Mouse (Mus musculus): ENCODE data around the gene Birc2.

The Birc2 gene

GRCm38 (mm10) chr9:7846667-7847199 lies 9.9 kb upstream of the Birc2 start:
- DNase-seq (ENCODE audit: low spot score in 2 of 2) = no peak

- DNase-seq (ENCODE audit: low spot score in 2 of 2) = no peak
These were observed 8.5 kb upstream of the Birc2 start for GRCm38 (mm10) chr9:7845216-7845895.

DNA sequence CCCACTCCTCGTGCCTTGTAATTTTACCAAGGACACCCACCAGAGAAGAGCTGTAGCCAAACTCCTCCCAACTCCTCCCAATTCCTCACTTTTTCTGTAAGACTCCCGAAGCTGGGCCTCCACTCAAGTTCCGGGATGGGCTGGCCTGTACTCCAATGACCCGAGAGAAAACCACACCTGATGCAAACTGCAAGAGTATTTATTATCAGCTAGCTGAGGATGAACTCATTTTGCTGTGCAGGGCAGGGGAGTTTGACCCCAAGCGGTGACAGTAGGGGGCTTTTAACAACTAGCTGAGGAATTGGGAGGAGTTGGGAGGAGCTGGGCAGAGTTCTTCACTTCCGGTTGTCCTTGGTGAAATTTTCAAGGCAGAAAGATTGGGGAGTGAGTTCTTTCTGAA lies 4.4 kb upstream of the Birc2 start:
- no peak for DNase-seq (ENCODE audit: low spot score in 2 of 2)

GRCm38 (mm10) chr9:7837806-7838440 lies 1.1 kb upstream of the Birc2 start:
- no peak for DNase-seq (ENCODE audit: low spot score in 2 of 2)

DNA sequence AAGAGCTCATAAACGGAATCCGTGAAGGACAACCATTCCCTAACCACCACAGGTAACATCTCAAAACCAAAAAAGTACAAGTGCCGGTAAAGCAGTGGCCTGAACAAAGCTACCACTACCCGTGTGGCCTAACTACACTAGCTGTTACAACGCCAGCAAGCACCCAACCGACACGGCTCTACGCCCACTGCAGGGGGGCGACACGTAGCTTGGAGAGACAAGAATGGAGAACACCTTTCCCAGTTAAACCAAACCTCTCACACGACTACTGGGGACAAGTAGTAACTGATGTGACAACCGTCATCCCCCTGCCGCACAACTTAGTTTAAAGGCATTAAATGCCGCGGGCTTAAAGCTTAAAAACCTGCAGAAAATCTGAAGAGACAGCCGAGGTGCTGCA lies 533 bp downstream of the Birc2 start:
- peak; percentile 45 to 76 for DNase-seq (ENCODE audit: low spot score in 2 of 2)

DNA sequence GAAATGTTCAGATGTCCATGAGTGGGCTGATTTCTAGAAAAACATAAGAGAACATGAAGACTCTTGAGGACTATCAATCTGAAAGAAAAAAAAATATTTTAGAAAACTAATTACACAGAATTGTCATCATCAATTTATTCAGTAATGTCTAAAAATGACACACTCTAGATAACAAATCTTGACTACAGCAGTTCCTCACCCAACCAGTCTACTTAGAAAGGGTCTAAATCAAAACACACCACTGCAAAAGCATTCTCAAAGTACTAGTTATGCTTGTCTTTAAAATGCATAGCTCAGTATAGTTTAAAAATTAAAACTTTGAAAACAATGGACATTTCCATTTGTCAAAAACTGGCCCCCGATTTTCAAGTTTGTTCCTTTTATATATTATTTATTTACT lies 1.6 kb downstream of the Birc2 start:
- DNase-seq (ENCODE audit: low spot score in 2 of 2) = no peak

DNA sequence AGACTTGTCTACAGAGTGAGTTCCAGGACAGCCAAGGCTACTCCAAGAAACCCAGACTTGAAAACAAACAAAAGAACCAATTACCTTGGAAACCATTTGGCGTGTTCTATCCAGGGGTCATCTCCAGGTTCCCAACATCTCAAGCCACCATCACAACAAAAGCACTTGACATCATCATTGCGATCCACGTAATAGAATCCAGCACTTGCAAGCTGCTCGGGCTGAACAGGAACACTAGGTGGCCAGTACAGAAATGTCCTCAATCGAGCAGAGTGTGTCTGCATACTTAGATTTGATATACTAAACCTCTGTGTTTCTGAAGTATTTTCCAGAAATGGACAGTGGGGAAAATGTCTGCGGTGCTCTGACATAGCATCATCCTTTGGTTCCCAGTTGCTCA lies 3.4 kb downstream of the Birc2 start:
- DNase-seq (ENCODE audit: low spot score in 2 of 2) = no peak

DNA sequence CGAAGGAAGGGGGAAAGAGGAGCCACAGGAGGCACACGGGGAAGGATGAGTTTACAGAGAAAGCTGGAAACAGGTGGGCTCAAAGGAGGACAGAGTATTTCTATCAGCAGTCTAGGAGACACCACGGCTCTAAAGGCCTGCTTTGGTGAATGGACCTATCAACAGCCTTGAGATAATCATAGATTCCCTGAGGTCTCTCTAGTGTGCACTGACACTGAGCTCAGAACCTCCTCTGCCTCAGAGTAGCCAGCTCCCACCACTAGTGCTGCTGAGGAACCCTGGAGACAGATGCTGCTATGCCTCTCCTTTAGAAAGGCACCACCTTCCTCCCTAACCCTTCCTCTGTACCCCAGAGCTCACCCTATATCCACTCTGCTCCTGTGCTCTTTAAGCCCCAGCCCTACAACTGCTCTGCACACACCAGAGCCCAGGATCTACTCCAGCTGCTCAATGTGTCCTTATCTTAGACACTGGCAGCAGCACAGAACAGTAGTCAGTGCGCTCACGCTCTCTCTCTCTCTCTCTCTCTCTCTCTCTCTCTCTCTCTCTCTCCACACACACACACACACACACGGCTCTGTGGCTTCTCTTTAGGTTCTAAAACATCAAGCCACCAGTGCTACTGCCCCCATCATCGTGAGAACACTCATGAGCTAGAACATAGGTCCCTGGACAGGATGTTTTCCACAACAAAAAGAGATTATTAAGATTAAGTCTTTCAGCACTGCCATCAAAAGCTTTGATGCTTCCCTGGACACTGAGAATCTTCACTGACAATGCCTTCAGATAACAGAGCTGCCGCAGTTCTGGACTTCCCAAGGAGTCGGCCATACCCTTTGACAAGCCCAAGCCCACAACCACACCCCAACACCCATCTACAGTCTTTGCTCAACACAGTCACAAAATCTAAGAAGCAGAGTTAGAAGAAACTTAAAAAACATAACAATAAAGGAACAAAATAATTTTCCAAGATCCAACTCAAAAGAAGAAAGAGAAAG lies 7.0 kb downstream of the Birc2 start:
- no peak for DNase-seq (ENCODE audit: low spot score in 2 of 2)

DNA sequence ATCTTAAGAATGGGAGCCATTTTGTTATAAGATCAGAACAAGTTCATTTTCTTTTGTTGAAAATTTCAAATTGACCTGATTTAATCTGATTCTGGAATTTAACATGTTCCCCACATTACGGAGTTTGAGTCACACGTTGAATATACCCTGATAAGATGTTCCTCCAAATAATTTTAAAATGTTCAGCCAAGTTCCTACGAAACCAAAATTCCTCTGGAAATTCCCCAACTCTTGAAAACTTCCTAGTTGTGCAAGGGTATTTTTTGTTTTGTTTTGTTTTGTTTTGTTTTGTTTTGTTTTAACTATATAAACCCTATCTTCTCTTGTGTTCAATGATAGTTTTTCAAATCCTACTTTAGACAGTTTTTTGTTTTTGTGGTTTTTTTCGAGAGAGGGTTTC lies 8.2 kb downstream of the Birc2 start:
- DNase-seq (ENCODE audit: low spot score in 2 of 2) = no peak

GRCm38 (mm10) chr9:7824916-7825315 lies 11.9 kb downstream of the Birc2 start:
- no peak for DNase-seq (ENCODE audit: low spot score in 2 of 2)

DNA sequence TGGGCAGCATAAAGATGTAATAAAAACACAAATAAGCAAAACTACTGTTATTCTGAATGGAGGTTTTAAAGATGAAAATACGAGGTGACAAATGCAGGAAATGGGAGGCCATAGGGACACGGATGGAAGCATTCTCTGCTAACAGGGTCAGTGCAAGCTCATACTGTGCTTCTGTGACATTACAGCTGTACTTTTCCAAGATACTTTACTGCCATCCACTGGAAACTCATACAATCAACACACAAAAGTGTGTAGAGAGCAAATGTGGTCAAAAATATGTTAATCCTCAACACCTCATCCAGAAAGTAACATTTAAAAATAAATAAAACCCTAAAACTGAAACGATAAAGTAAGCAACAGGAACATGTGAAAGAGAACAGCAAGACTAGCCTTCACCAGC lies 14.1 kb downstream of the Birc2 start:
- DNase-seq (ENCODE audit: low spot score in 2 of 2) = no peak

- no peak for DNase-seq (ENCODE audit: low spot score in 2 of 2)
These were observed 31.8 kb downstream of the Birc2 start for GRCm38 (mm10) chr9:7805101-7805506.

GRCm38 (mm10) chr9:7798555-7798954 lies 38.3 kb downstream of the Birc2 start:
- DNase-seq (ENCODE audit: low spot score in 2 of 2) = no peak

DNA sequence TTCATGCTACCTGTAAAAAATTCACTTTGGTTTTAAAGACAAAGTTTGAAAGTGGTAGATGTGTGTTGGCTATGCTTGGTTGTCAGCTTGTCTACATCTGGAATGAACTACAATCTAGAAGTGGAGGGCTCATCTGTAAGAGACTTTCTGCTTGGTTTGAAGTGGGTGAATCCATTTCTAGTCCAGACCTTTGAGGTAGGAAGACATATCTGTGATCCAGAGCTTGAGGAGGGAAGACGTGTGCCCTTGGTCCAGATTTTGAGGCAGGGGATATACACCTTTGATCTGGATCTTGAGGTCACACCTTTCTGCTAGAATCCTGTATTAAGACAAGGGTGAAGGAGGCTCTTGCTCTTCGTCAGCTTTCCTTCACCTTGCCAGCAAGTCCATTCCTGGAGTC lies 39.3 kb downstream of the Birc2 start:
- DNase-seq (ENCODE audit: low spot score in 2 of 2) = no peak

DNA sequence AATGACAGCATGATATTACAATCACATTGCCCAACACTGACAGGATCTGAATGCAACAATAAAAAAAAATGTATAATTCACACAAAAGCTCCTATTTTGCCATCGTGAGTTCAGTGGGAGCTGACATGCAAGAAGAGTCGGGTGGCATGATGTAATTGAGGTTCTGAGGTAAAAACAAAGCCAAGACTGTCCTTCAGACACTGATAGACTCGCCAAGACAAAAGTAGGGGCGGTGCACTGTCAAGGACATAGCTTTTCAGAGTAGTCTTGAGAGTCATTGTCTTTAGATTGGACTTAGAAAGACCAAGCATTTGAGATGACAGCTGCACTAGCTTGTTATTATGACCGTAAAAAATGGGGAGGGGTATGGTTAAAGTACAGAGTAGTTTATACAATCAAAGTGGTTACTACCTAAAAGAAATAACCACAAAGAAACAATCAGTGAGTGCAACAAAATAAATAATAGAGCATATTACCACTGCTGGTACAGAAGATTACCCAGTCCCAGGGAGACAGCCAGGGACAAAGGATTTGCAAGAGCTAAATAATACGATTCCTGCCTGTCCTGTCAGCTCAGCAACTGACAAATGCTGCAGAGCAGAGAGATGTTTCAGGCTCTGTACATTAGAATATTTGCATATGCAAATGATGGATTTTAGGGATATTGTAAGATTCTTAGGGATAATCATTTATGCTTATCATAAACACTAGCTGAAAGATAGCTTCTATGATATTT lies 40.6 kb downstream of the Birc2 start:
- DNase-seq (ENCODE audit: low spot score in 2 of 2) = no peak

- DNase-seq (ENCODE audit: low spot score in 2 of 2) = no peak
These were observed 41.3 kb downstream of the Birc2 start for GRCm38 (mm10) chr9:7795581-7795980.

GRCm38 (mm10) chr9:7793561-7793960 lies 43.3 kb downstream of the Birc2 start:
- peak in 1 of 2 experiments; percentile 10 for DNase-seq (ENCODE audit: low spot score in 2 of 2)

DNA sequence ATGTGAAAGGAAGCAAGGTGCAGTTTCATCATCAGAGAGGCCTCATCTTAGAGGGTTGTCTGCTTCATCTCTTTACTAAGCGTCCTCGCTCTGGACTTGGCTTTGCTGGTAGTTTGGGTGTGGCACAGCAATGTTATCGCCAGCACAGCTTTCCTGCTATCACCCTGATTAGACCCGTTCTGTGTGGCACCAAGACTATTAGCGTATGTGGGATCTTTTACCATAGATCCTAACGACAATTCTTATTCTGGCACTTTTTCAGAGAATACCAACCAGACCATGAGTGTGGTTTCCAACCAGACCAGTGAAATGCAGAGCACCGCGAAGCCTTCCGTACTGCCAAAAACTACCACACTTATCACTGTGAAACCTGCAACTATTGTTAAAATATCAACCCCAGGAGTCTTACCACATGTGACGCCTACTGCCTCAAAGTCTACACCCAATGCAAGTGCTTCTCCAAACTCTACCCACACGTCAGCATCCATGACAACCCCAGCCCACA lies 46.2 kb downstream of the Birc2 start:
- peak; percentile 53 to 59 for DNase-seq (ENCODE audit: low spot score in 2 of 2)

DNA sequence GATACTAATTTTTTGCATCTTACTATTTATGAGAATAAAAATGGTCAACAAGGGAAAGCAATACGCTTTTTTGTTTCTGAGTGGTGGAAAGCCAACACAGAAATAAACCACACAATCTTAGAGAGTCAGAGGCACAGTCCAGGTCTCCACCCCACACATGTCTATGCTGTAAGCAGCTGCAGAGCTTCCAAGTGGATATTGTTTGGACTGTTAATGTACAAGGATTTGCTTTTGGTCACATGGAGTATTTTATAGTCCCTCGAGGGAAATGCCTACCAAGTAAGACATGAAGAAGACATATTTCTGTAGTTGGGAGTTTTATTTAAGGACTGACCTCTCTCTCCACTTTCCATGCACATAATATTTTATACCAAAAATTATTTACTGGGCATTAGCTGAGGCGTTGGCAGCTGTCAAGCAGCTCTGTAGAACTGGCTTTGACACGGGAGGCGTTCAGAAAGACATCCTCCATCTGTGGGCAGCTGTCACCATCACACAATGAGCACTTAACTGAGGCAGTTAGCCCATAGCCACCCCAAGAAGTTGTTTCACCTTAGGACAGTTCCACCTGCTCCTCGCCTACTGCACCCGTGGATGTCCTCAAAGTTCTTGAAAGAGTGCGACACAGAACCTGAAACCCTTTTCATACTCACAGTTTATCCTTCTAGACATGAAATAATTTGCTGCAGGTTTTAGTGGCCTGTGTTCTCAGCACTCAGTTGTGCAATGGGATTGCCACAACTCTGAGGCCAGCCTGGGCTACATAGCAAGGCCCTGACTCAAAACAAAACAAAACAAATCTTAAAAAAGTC lies 46.9 kb downstream of the Birc2 start:
- peak in 1 of 2 experiments; percentile 60 for DNase-seq (ENCODE audit: low spot score in 2 of 2)

GRCm38 (mm10) chr9:7788411-7788810 lies 48.5 kb downstream of the Birc2 start:
- DNase-seq (ENCODE audit: low spot score in 2 of 2) = peak in 1 of 2 experiments; percentile 53

Data from spleen, postnatal 4 days (tissue).